In genomic region chr14:60194606-60195005, GRCm38 (mm10) we compare ENCODE assay signal across 1 mouse cellular context.
TF ChIP-seq lines count a peak whose summit lies in the region.

No protein-coding gene starts in this region.

TF ChIP-seq in MEL, 35 proteins besides CTCF, POLR2A, EP300 and RAD21 (continued from another document):
- no peak for TF ChIP-seq UBTF (IDR thresholded peaks at IDR 0.05; ENCODE audit: borderline replicate concordance, insufficient read depth, low read depth, low read length)
- TF ChIP-seq BHLHE40 (IDR thresholded peaks at IDR 0.05; ENCODE audit: borderline replicate concordance, low read depth, low read length): no peak
- no peak for TF ChIP-seq CHD1 (IDR thresholded peaks at IDR 0.05; ENCODE audit: low read depth, low read length)
- 0 out of 2 replicates have a peak, but pooled peaks have one; percentile 23 for TF ChIP-seq RCOR1 (IDR thresholded peaks at IDR 0.05; ENCODE audit: low read depth, low read length)
- TF ChIP-seq NRF1 (IDR thresholded peaks at IDR 0.05; ENCODE audit: insufficient read depth, low read depth, low read length, poor library complexity, severe bottlenecking): no peak
- no peak for TF ChIP-seq MAX (IDR thresholded peaks at IDR 0.05; ENCODE audit: low read length)
